Mouse (Mus musculus): ENCODE measurements at regions not wholly inside any gene's neighbourhood (a gene's known extent, or its start where the extent isn't known, plus 50 kb on each side); places are given as distances from the start of the nearest gene placed in this dataset.

DNA sequence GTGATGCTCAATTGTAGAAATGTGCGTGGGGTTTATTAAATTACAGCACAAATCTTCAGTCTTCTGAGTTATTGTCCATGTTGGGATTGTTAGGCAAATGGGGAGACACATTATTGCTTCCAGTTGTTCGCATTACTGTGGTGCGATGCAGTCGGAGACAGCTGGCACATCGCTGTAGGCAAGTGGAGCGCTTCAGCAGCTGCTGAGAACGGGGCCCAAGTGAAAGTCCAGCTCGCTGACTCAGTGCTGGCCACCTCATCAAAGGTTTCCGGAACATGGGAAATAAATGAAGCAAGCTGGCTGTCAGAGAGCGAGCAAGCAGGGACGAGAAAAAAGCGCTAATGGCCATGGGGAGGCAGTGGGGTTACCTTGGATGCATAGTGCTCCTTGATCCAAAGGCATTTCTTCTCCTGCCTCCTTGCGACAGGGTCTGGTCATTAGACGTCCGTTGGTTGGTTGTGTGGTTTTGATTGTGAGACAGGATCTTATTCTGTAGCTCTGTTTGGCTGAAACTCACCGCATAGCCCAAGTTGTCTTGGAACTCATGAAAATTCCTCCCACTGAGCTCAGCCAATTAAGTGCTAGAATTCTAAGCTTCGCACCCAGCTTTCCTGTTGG, 274.0 kb upstream of the Rnf219 start:
- no peaks in the 10 kb centered on the region for H3K9me3 ChIP-seq (ENCODE audit: control insufficient read depth, low read length)
- no peak for ATAC-seq (ENCODE audit: low FRiP score, low TSS enrichment)
- no peak overlapping the region for H3K27ac ChIP-seq (replicated peaks)
- no peak for DNase-seq (ENCODE audit: low spot score)
- no peak overlapping the region for H3K9ac ChIP-seq (ENCODE audit: low read length)
- no peak overlapping the region for H3K4me3 ChIP-seq (ENCODE audit: low read depth, low read length)
- 68% methylated on average over 17 of the region's 17 CpGs for WGBS
- no peaks in the 10 kb centered on the region for H3K36me3 ChIP-seq (ENCODE audit: control insufficient read depth, insufficient read depth, low read length)
- H3K4me2 ChIP-seq (replicated peaks; ENCODE audit: low read depth) = no peak overlapping the region
- no peaks in the 10 kb centered on the region for H3K4me1 ChIP-seq (replicated peaks; ENCODE audit: control insufficient read depth, insufficient read depth)
- H3K27me3 ChIP-seq (ENCODE audit: control insufficient read depth, insufficient read depth, low read length) = no peaks in the 10 kb centered on the region
- TF ChIP-seq CTCF (IDR thresholded peaks at IDR 0.05; ENCODE audit: low read depth) (no peak), EP300 (optimal IDR thresholded peaks at IDR 0.05) (no peak)

DNA sequence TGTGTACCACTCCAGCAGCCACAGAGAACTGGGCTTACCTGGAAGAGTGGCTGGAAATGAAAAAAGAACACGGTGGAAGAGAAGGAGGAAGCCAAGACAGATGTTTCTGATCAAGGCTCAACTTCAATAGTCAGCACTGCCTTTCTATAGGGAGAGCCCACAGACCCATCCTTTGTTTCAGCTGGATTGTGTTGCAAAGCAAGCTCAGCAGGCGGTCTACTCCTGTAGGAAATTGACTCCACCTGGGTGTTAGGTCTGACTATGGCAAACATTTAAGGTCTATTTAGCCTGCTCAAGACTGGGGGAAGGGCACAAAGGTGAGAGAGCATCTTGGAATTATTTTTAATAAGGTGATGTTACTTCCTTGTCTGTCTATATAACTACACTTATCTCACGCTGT, 266.9 kb upstream of the Rnf219 start:
- no peak overlapping the region for H3K4me3 ChIP-seq (ENCODE audit: low read depth, low read length)
- no peaks in the 10 kb centered on the region for H3K36me3 ChIP-seq (ENCODE audit: control insufficient read depth, insufficient read depth, low read length)
- ATAC-seq (ENCODE audit: low FRiP score, low TSS enrichment) (no peak), DNase-seq (ENCODE audit: low spot score) (no peak)
- no peaks in the 10 kb centered on the region for H3K4me1 ChIP-seq (replicated peaks; ENCODE audit: control insufficient read depth, insufficient read depth)
- no peaks in the 10 kb centered on the region for H3K27me3 ChIP-seq (ENCODE audit: control insufficient read depth, insufficient read depth, low read length)
- WGBS = 49% methylated on average over 3 of the region's 3 CpGs
- H3K27ac ChIP-seq (replicated peaks) = no peak overlapping the region
- TF ChIP-seq EP300 (optimal IDR thresholded peaks at IDR 0.05) (no peak), CTCF (IDR thresholded peaks at IDR 0.05; ENCODE audit: low read depth) (no peak)
- H3K4me2 ChIP-seq (replicated peaks; ENCODE audit: low read depth) = no peak overlapping the region
- no peaks in the 10 kb centered on the region for H3K9me3 ChIP-seq (ENCODE audit: control insufficient read depth, low read length)
- no peak overlapping the region for H3K9ac ChIP-seq (ENCODE audit: low read length)

DNA sequence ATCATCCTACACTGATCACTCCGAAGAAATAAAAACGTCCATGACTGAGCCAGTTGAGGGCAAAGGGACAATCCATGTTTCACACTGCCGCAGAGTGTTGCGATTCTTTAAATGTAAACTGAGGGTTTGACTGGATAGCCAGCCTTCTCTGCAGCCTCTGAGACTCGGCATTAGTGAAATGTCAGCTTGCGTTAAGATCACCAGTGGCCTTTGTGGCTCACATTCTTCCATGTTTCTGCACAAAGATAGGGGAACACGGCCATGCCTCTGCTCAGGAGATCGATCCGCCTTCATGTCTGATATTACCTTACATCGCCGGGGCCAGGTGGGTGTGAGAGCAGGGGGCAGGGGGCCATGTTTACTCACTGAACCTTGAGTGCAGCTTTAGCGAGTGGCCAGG, 262.6 kb upstream of the Rnf219 start:
- Histone ChIP-seq H3K27me3 (ENCODE audit: control insufficient read depth, insufficient read depth, low read length) (no peaks in the 10 kb centered on the region), H3K4me1 (replicated peaks; ENCODE audit: control insufficient read depth, insufficient read depth) (no peaks in the 10 kb centered on the region), H3K36me3 (ENCODE audit: control insufficient read depth, insufficient read depth, low read length) (no peaks in the 10 kb centered on the region), H3K9me3 (ENCODE audit: control insufficient read depth, low read length) (no peaks in the 10 kb centered on the region), H3K4me3 (ENCODE audit: low read depth, low read length) (no peak overlapping the region), H3K9ac (ENCODE audit: low read length) (no peak overlapping the region), H3K4me2 (replicated peaks; ENCODE audit: low read depth) (no peak overlapping the region), H3K27ac (replicated peaks) (no peak overlapping the region)
- WGBS = 36% methylated on average over 12 of the region's 12 CpGs
- ATAC-seq (ENCODE audit: low FRiP score, low TSS enrichment) (no peak), DNase-seq (ENCODE audit: low spot score) (no peak)
- TF ChIP-seq CTCF (IDR thresholded peaks at IDR 0.05; ENCODE audit: low read depth) = no peak
- no peak for TF ChIP-seq EP300 (optimal IDR thresholded peaks at IDR 0.05)

DNA sequence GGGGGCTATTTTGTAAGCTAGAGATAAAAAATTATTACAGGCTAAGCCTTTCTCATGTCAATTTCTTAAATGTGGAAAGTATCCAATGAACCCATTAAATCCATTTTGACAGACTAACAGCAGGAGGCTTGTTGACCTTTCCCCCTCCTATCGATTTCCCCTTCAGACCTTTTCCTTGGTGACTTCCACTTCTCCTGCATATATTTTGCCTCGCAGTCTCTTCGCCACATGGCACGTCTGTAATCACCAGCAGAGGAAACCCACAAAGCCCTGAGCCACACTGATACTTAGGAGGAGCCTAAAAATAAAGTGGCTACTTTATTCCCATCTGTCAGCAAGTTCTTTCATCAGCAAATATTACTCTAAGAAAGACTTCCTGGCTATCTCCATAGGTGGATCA, 247.5 kb upstream of the Rnf219 start:
- no peak overlapping the region for H3K4me2 ChIP-seq (replicated peaks; ENCODE audit: low read depth)
- no peak for TF ChIP-seq CTCF (IDR thresholded peaks at IDR 0.05; ENCODE audit: low read depth)
- no peak for TF ChIP-seq EP300 (optimal IDR thresholded peaks at IDR 0.05)

DNA sequence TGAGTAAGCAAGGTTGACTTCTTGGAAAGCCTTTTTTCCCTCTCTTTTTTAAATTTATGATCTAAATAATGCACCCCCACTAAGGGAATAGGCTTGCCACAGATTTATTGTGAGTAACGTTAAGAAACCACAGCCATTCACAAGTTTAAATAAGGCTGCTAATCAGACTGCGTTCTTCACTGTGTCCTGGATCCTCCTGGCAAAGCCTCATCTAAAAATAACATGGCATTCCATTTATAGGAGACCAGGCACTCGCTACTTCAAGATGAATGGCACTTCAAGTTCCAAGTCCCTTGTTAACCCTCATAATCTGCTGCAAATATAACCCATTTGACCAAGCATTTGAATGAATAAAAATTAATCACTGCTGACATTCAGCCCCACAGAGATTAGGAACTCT, 211.8 kb upstream of the Rnf219 start:
- DNase-seq (ENCODE audit: low spot score) (no peak), ATAC-seq (ENCODE audit: low FRiP score, low TSS enrichment) (no peak)
- Histone ChIP-seq H3K4me2 (replicated peaks; ENCODE audit: low read depth) (no peak overlapping the region), H3K27me3 (ENCODE audit: control insufficient read depth, insufficient read depth, low read length) (no peaks in the 10 kb centered on the region), H3K4me3 (ENCODE audit: low read depth, low read length) (no peak overlapping the region), H3K9ac (ENCODE audit: low read length) (no peak overlapping the region), H3K36me3 (ENCODE audit: control insufficient read depth, insufficient read depth, low read length) (no peaks in the 10 kb centered on the region), H3K9me3 (ENCODE audit: control insufficient read depth, low read length) (no peaks in the 10 kb centered on the region), H3K27ac (replicated peaks) (no peak overlapping the region), H3K4me1 (replicated peaks; ENCODE audit: control insufficient read depth, insufficient read depth) (no peaks in the 10 kb centered on the region)
- no peak for TF ChIP-seq EP300 (optimal IDR thresholded peaks at IDR 0.05)
- no peak for TF ChIP-seq CTCF (IDR thresholded peaks at IDR 0.05; ENCODE audit: low read depth)
- WGBS = 29% methylated on average over 3 of the region's 3 CpGs

More for the DNA sequence above, 247.5 kb upstream of the Rnf219 start:
- 42% methylated on average over 4 of the region's 4 CpGs for WGBS
- no peak overlapping the region for H3K27ac ChIP-seq (replicated peaks)
- no peaks in the 10 kb centered on the region for H3K9me3 ChIP-seq (ENCODE audit: control insufficient read depth, low read length)
- H3K27me3 ChIP-seq (ENCODE audit: control insufficient read depth, insufficient read depth, low read length) = no peaks in the 10 kb centered on the region
- H3K4me3 ChIP-seq (ENCODE audit: low read depth, low read length) = no peak overlapping the region
- H3K36me3 ChIP-seq (ENCODE audit: control insufficient read depth, insufficient read depth, low read length) = no peaks in the 10 kb centered on the region
- no peaks in the 10 kb centered on the region for H3K4me1 ChIP-seq (replicated peaks; ENCODE audit: control insufficient read depth, insufficient read depth)
- ATAC-seq (ENCODE audit: low FRiP score, low TSS enrichment) (no peak), DNase-seq (ENCODE audit: low spot score) (no peak)
- H3K9ac ChIP-seq (ENCODE audit: low read length) = no peak overlapping the region

DNA sequence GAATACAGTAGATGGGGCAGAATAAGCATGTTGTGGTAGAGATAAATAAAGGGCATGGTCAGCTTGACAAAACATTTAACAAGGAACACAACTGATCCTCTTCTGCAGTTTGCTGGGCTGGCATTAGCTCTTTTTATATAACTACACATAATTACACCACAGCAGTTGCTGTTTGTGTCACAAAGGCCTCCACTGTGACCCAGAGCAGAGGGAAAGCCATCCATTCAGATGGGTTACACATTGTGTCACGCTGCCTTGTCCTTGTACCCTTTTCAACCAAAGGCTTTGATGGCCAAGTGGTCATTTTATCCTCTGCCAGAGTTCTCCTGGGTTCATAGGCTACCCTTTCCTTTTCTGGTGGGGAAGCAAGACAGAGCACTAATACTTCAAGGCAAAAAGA, 209.6 kb upstream of the Rnf219 start:
- no peak overlapping the region for H3K4me3 ChIP-seq (ENCODE audit: low read depth, low read length)
- DNase-seq (ENCODE audit: low spot score) (no peak), ATAC-seq (ENCODE audit: low FRiP score, low TSS enrichment) (no peak)
- TF ChIP-seq CTCF (IDR thresholded peaks at IDR 0.05; ENCODE audit: low read depth) = no peak
- TF ChIP-seq EP300 (optimal IDR thresholded peaks at IDR 0.05) = no peak
- WGBS = 72% methylated on average over 1 of the region's 1 CpGs
- no peak overlapping the region for H3K27ac ChIP-seq (replicated peaks)
- no peaks in the 10 kb centered on the region for H3K27me3 ChIP-seq (ENCODE audit: control insufficient read depth, insufficient read depth, low read length)
- no peaks in the 10 kb centered on the region for H3K36me3 ChIP-seq (ENCODE audit: control insufficient read depth, insufficient read depth, low read length)
- no peak overlapping the region for H3K9ac ChIP-seq (ENCODE audit: low read length)
- H3K4me2 ChIP-seq (replicated peaks; ENCODE audit: low read depth) = no peak overlapping the region
- H3K9me3 ChIP-seq (ENCODE audit: control insufficient read depth, low read length) = no peaks in the 10 kb centered on the region
- no peaks in the 10 kb centered on the region for H3K4me1 ChIP-seq (replicated peaks; ENCODE audit: control insufficient read depth, insufficient read depth)
